Mouse (Mus musculus): Measurements from ENCODE around the gene Tent4a.

The Tent4a gene

GRCm38 (mm10) chr13:69524158-69524530 is 10.3 kb downstream of the Tent4a start:
- in situ Hi-C loops (cut with MboI, MseI), result no loop called here

GRCm38 (mm10) chr13:69523444-69524157 is 10.8 kb downstream of the Tent4a start:
- in situ Hi-C loops (cut with MboI, MseI), result no loop called here

- in situ Hi-C loops (cut with MboI, MseI), result no loop called here
Measured at GRCm38 (mm10) chr13:69522161-69522791, 12.1 kb downstream of the Tent4a start.

GRCm38 (mm10) chr13:69519137-69519536 is 15.3 kb downstream of the Tent4a start:
- in situ Hi-C loops (cut with MboI, MseI), result no loop called here

- in situ Hi-C loops (cut with MboI, MseI), result no loop called here
Measured at GRCm38 (mm10) chr13:69517445-69517844, 17.0 kb downstream of the Tent4a start.

- in situ Hi-C loops (cut with MboI, MseI), result no loop called here
Measured at GRCm38 (mm10) chr13:69515091-69515490, 19.3 kb downstream of the Tent4a start.

GRCm38 (mm10) chr13:69509391-69510244 is 24.8 kb downstream of the Tent4a start:
- in situ Hi-C loops (cut with MboI, MseI), result no loop called here

GRCm38 (mm10) chr13:69507666-69508065 is 26.8 kb downstream of the Tent4a start:
- in situ Hi-C loops (cut with MboI, MseI), result no loop called here

GRCm38 (mm10) chr13:69506341-69507086 is 27.9 kb downstream of the Tent4a start:
- in situ Hi-C loops (cut with MboI, MseI), result no loop called here

GRCm38 (mm10) chr13:69502863-69503262 is 31.6 kb downstream of the Tent4a start:
- in situ Hi-C loops (cut with MboI, MseI), result no loop called here

GRCm38 (mm10) chr13:69502157-69502750 is 32.2 kb downstream of the Tent4a start:
- in situ Hi-C loops (cut with MboI, MseI), result no loop called here

- in situ Hi-C loops (cut with MboI, MseI), result no loop called here
Measured at GRCm38 (mm10) chr13:69498276-69498675, 36.1 kb downstream of the Tent4a start.

- in situ Hi-C loops (cut with MboI, MseI), result no loop called here
Measured at GRCm38 (mm10) chr13:69492876-69493463, 41.4 kb downstream of the Tent4a start.

GRCm38 (mm10) chr13:69489777-69490176 is 44.6 kb downstream of the Tent4a start:
- in situ Hi-C loops (cut with MboI, MseI), result no loop called here

- in situ Hi-C loops (cut with MboI, MseI), result no loop called here
Measured at GRCm38 (mm10) chr13:69488565-69489255, 45.7 kb downstream of the Tent4a start.

- in situ Hi-C loops (cut with MboI, MseI), result no loop called here
Measured at GRCm38 (mm10) chr13:69487611-69488275, 46.7 kb downstream of the Tent4a start.

GRCm38 (mm10) chr13:69487108-69487507 is 47.3 kb downstream of the Tent4a start:
- in situ Hi-C loops (cut with MboI, MseI), result no loop called here

- in situ Hi-C loops (cut with MboI, MseI), result no loop called here
Measured at GRCm38 (mm10) chr13:69485833-69486232, 48.6 kb downstream of the Tent4a start.

- in situ Hi-C loops (cut with MboI, MseI), result no loop called here
Measured at GRCm38 (mm10) chr13:69485326-69485725, 49.1 kb downstream of the Tent4a start.

- in situ Hi-C loops (cut with MboI, MseI), result no loop called here
Measured at GRCm38 (mm10) chr13:69482751-69483150, 51.7 kb downstream of the Tent4a start.

All from T-helper 1 cell (primary cell).